Mouse (Mus musculus) yolk sac, embryonic 10.5 days (tissue): ENCODE data around the gene Pola1.

Source experiments
- DNase-seq: peaks from one replicate; pipeline ENCODE4 v3.0.0-alpha.2; 2017; ENCODE audit warnings: low spot score

The Pola1 gene

GRCm38 (mm10) chrX:93288339-93288738 is 343.6 kb downstream of the Pola1 start:
- DNase-seq, result no peak

GRCm38 (mm10) chrX:93286291-93286893 is 345.6 kb downstream of the Pola1 start, which contains the start of gene Arx:
Gene Arx, plus strand, starts transcription at chrX:93286445.
- DNase-seq, result peak; percentile 42

- no peak for DNase-seq
These were observed 346.9 kb downstream of the Pola1 start for GRCm38 (mm10) chrX:93285091-93285490.

GRCm38 (mm10) chrX:93281756-93282155 is 350.2 kb downstream of the Pola1 start:
- DNase-seq, result no peak

GRCm38 (mm10) chrX:93281028-93281723 is 350.8 kb downstream of the Pola1 start:
- no peak for DNase-seq

GRCm38 (mm10) chrX:93279940-93280339 is 352.0 kb downstream of the Pola1 start:
- no peak for DNase-seq

GRCm38 (mm10) chrX:93275689-93276088 is 356.3 kb downstream of the Pola1 start:
- DNase-seq, result no peak
